Mouse (Mus musculus) ES-Bruce4 (cell line): ENCODE measurements around the gene Rel. TPM values are rescaled to one million over a fixed set of nuclear protein-coding genes. Genes with fewer than 3 reads are reported as not detected.
A peak's percentile ranks its signal among the peaks of the same experiment; 100 is the strongest.

Source experiments
- H3K27ac ChIP-seq: 2 replicates; pipeline ENCODE4 v1.5.1; 2012; ENCODE audit warnings: low read length, inconsistent platforms; ENCODE audit not compliant: insufficient read depth
- H3K27me3 ChIP-seq: 2 replicates; pipeline ENCODE4 v1.6.1; 2012; ENCODE audit warnings: mild to moderate bottlenecking, low read length, inconsistent platforms; ENCODE audit not compliant: control insufficient read depth, poor library complexity, insufficient read depth, severe bottlenecking
- H3K36me3 ChIP-seq: 2 replicates; pipeline ENCODE4 v1.6.1; 2012; ENCODE audit warnings: inconsistent platforms, mild to moderate bottlenecking, low read length, moderate library complexity; ENCODE audit not compliant: control insufficient read depth, poor library complexity, insufficient read depth, severe bottlenecking
- H3K4me1 ChIP-seq: one replicate; pipeline ENCODE4 v1.8.1; 2011; ENCODE audit warnings: low read length; ENCODE audit not compliant: control insufficient read depth, insufficient read depth
- H3K4me3 ChIP-seq: 2 replicates; pipeline ENCODE4 v1.5.1; 2011; ENCODE audit warnings: low read depth, mild to moderate bottlenecking, low read length
- H3K9ac ChIP-seq: 2 replicates; pipeline ENCODE4 v1.6.1; 2012; ENCODE audit warnings: low read depth, mild to moderate bottlenecking, inconsistent platforms; ENCODE audit not compliant: poor library complexity, severe bottlenecking
- H3K9me3 ChIP-seq: replicated peaks from 2 replicates; pipeline ENCODE4 v1.6.1; 2012; ENCODE audit warnings: mild to moderate bottlenecking, low read length, inconsistent platforms; ENCODE audit not compliant: control insufficient read depth, poor library complexity, insufficient read depth, severe bottlenecking
- CTCF ChIP-seq: IDR thresholded peaks from one replicate; pipeline ENCODE4 v1.8.1; 2011; ENCODE audit warnings: low read depth, low read length
- EP300 ChIP-seq: IDR thresholded peaks from 2 replicates; pipeline ENCODE4 v1.6.1; 2011; ENCODE audit warnings: low read depth, low read length; ENCODE audit not compliant: insufficient read depth
- POLR2A ChIP-seq: IDR thresholded peaks from one replicate; pipeline ENCODE4 v1.8.1; 2011; ENCODE audit warnings: low read length; ENCODE audit not compliant: insufficient read depth
- polyA plus RNA-seq: library from polyadenylated mRNA; stranded (reverse); fragments of >200 nt; gene quantifications from 2 replicates; pipeline ENCODE4 v1.2.4, GENCODE M21; 2011; ENCODE audit warnings: low read depth; ENCODE audit not compliant: missing spikeins, insufficient read depth, insufficient read length

Gene Rel
- polyA plus RNA-seq, 1 experiment = 2.6 TPM

- no peaks in the 10 kb centered on the region for H3K4me1 ChIP-seq
- H3K9me3 ChIP-seq = no peaks in the 10 kb centered on the region
- H3K27me3 ChIP-seq = no peaks in the 10 kb centered on the region
- H3K9ac ChIP-seq = no peak overlapping the region
- H3K4me3 ChIP-seq = no peak overlapping the region
- H3K27ac ChIP-seq = no peak overlapping the region
- TF ChIP-seq EP300 (no peak), POLR2A (no peak), CTCF (no peak)
- H3K36me3 ChIP-seq = peaks cover 43% of the 10 kb centered on the region
Observed at GRCm38 (mm10) chr11:23712299-23712698, 58.5 kb downstream of the Rel start.

- Histone ChIP-seq H3K9ac (no peak overlapping the region), H3K36me3 (peaks cover 12% of the 10 kb centered on the region), H3K27me3 (no peaks in the 10 kb centered on the region)
Observed at GRCm38 (mm10) chr11:23704604-23705294, 66.0 kb downstream of the Rel start.

GRCm38 (mm10) chr11:23701831-23702230 is 68.9 kb downstream of the Rel start:
- TF ChIP-seq EP300 = no peak
- TF ChIP-seq CTCF = no peak
- TF ChIP-seq POLR2A = no peak
- Histone ChIP-seq H3K9ac (no peak overlapping the region), H3K36me3 (peaks cover 5% of the 10 kb centered on the region; the same call in 1 of the 2 replicates), H3K4me1 (peaks cover 3% of the 10 kb centered on the region), H3K4me3 (no peak overlapping the region), H3K9me3 (no peaks in the 10 kb centered on the region), H3K27ac (no peak overlapping the region), H3K27me3 (no peaks in the 10 kb centered on the region)

More at GRCm38 (mm10) chr11:23704604-23705294, 66.0 kb downstream of the Rel start:
- Histone ChIP-seq H3K4me3 (no peak overlapping the region), H3K4me1 (peaks cover under 1% of the 10 kb centered on the region), H3K9me3 (no peaks in the 10 kb centered on the region), H3K27ac (no peak overlapping the region)
- TF ChIP-seq CTCF (no peak), EP300 (no peak), POLR2A (no peak)

DNA sequence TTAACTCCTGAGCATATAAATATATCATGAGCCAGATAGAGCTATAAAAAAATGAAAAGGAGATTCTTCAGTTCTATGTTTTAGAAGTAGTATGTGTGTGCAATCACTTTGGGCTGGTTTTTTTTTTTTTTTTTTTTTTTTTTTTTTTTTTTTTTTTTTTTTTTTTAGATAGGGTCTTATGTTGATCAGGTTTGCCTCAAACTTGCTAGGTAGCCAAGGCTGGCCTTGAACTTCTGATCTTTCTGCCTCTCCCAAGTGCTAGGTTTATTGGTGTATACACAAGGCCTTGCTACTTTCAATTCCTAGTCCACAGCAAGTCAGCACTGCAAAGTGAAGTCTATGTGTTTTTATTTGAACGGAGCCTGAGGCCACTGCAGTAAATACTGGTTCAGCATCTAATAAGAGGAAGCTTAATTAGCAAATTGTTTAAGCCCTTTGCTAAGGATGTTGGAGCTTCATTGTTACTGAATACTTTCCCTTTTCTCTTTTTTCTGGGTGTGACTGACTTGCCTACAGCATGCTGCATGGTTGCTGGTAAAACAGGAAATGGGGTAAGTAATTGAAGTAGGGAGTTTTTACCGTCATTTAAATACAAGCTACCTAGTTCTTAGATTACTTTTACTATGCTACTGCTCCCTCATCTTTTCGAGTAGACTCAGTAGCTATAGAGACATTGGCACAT is 71.2 kb downstream of the Rel start:
- peaks cover 3% of the 10 kb centered on the region for H3K4me1 ChIP-seq
- peaks cover 5% of the 10 kb centered on the region; the same call in 1 of the 2 replicates for H3K36me3 ChIP-seq
- H3K27ac ChIP-seq = peak overlapping the region; percentile 80
- H3K27me3 ChIP-seq = no peaks in the 10 kb centered on the region
- no peak overlapping the region for H3K9ac ChIP-seq
- TF ChIP-seq EP300 (no peak), POLR2A (no peak), CTCF (no peak)
- no peak overlapping the region for H3K4me3 ChIP-seq
- H3K9me3 ChIP-seq = no peaks in the 10 kb centered on the region

- H3K27me3 ChIP-seq = no peaks in the 10 kb centered on the region
- peaks cover 3% of the 10 kb centered on the region for H3K4me1 ChIP-seq
- no peaks in the 10 kb centered on the region for H3K9me3 ChIP-seq
- peaks cover 5% of the 10 kb centered on the region; the same call in 1 of the 2 replicates for H3K36me3 ChIP-seq
- no peak overlapping the region for H3K4me3 ChIP-seq
- H3K9ac ChIP-seq = no peak overlapping the region
- no peak overlapping the region for H3K27ac ChIP-seq
- TF ChIP-seq CTCF (no peak), EP300 (no peak), POLR2A (no peak)
Observed at GRCm38 (mm10) chr11:23698526-23698925, 72.2 kb downstream of the Rel start.

DNA sequence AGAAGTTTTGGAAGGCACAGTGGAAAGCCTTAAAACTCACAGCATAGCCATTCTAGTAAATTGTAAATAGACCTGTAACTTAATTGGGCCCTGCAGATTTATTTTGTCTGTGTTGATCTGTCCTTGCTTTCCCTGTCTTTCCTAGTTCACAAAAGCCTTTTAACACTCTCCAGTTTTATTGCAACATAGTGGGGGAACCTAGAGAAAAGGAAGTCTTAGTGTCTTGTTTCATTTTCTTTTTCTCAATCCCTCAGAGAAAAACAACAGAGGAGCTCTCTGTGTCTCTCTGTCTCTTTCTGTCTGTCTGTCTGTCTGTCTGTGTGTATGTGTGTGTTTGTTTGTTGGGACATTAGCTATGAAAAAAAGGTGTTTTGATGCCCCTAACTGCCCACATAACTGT is 74.9 kb downstream of the Rel start:
- no peaks in the 10 kb centered on the region for H3K36me3 ChIP-seq
- H3K9me3 ChIP-seq = no peaks in the 10 kb centered on the region
- TF ChIP-seq CTCF (no peak), EP300 (no peak), POLR2A (no peak)
- H3K27ac ChIP-seq = no peak overlapping the region
- H3K4me3 ChIP-seq = no peak overlapping the region
- no peaks in the 10 kb centered on the region for H3K27me3 ChIP-seq
- no peak overlapping the region for H3K9ac ChIP-seq
- H3K4me1 ChIP-seq = peaks cover 3% of the 10 kb centered on the region
